Mouse (Mus musculus) E14TG2a.4 (cell line): ENCODE results near the gene Shcbp1.

Source experiments
- H3K27me3 ChIP-seq: 2 replicates; pipeline ENCODE4 v1.6.1; 2014; ENCODE audit warnings: low read length, control low read depth; ENCODE audit not compliant: insufficient read depth
- H3K36me3 ChIP-seq: 2 replicates; pipeline ENCODE4 v1.6.1; 2014; ENCODE audit warnings: low read length, control low read depth; ENCODE audit not compliant: insufficient read depth
- H3K4me1 ChIP-seq: replicated peaks from 2 replicates; pipeline ENCODE4 v1.6.1; 2014; ENCODE audit warnings: low read depth, low read length, control low read depth
- H3K4me3 ChIP-seq: replicated peaks from 2 replicates; pipeline ENCODE4 v1.5.1; 2014; ENCODE audit warnings: mild to moderate bottlenecking, low read length
- H3K9me3 ChIP-seq: 2 replicates; pipeline ENCODE4 v1.6.1; 2014; ENCODE audit warnings: low read length, control low read depth
- CTCF ChIP-seq: conservative IDR thresholded peaks from 2 replicates; pipeline ENCODE4 v1.5.1; 2014; ENCODE audit warnings: low read length
- NANOG ChIP-seq: IDR thresholded peaks from 2 replicates; pipeline ENCODE4 v1.6.1; 2014; ENCODE audit warnings: borderline replicate concordance, low read length, mixed read lengths
- POU5F1 ChIP-seq: IDR thresholded peaks from 2 replicates; pipeline ENCODE4 v1.6.1; 2014; ENCODE audit warnings: low read length, borderline replicate concordance

The Shcbp1 gene

GRCm38 (mm10) chr8:4691634-4692033 lies 87.7 kb downstream of the Shcbp1 start:
- Histone ChIP-seq H3K4me3 (no peak overlapping the region), H3K27me3 (no peaks in the 10 kb centered on the region), H3K9me3 (peaks cover 61% of the 10 kb centered on the region), H3K4me1 (no peaks in the 10 kb centered on the region), H3K36me3 (no peaks in the 10 kb centered on the region)
- TF ChIP-seq CTCF, result no peak
- TF ChIP-seq NANOG, result no peak
- no peak for TF ChIP-seq POU5F1
